Mouse (Mus musculus) CH12.LX (cell line): Measurements from ENCODE around the gene Astn2. TPM values are rescaled to one million over a fixed set of nuclear protein-coding genes. Genes with fewer than 3 reads are reported as not detected.

Experiments
- DNase-seq: peaks from one replicate; pipeline ENCODE4 v3.0.0-alpha.2; 2013; ENCODE audit errors: extremely low read depth
- H3K27ac ChIP-seq: 2 replicates; pipeline ENCODE4 v1.5.1; 2012; ENCODE audit warnings: low read depth, mild to moderate bottlenecking, control low read depth, moderate library complexity; ENCODE audit not compliant: insufficient read depth
- H3K27me3 ChIP-seq: replicated peaks from 2 replicates; pipeline ENCODE3; 2012; ENCODE audit warnings: inconsistent platforms
- H3K36me3 ChIP-seq, 2 experiments: replicated peaks in 1 of 2; 2 replicates each; pipeline versions ENCODE3 to v1.6.1; 2012; ENCODE audit warnings: inconsistent platforms in 1 of 2, low read length in 1 of 2, mild to moderate bottlenecking in 1 of 2, mixed read lengths in 1 of 2, moderate library complexity in 1 of 2; ENCODE audit not compliant: control insufficient read depth in 1 of 2, insufficient read depth in 1 of 2
- H3K4me1 ChIP-seq, 2 experiments: 2 replicates each; pipeline ENCODE4 v1.6.1; 2012; ENCODE audit warnings: inconsistent platforms in 1 of 2, moderate library complexity in 1 of 2; ENCODE audit not compliant: insufficient read depth in 2 of 2, control insufficient read depth in 1 of 2
- H3K4me2 ChIP-seq: 2 replicates; pipeline ENCODE4 v1.6.1; 2012; ENCODE audit warnings: low read depth, mild to moderate bottlenecking, control low read depth; ENCODE audit not compliant: poor library complexity, insufficient read depth, severe bottlenecking
- H3K4me3 ChIP-seq, 3 experiments: fragments of 150-350 bp in 1 of 3; sonication (generic) in 1 of 3; replicated peaks in 1 of 3; 2 replicates each; pipeline versions ENCODE3 to v1.5.1; 2011 to 2012; ENCODE audit warnings: low read depth in 2 of 3, low read length in 2 of 3, mild to moderate bottlenecking in 2 of 3, moderate library complexity in 2 of 3, control low read depth in 1 of 3, improper control_type of control experiment in 1 of 3, inconsistent platforms in 1 of 3, mixed read lengths in 1 of 3; ENCODE audit not compliant: poor library complexity in 1 of 3
- H3K79me2 ChIP-seq: replicated peaks from 2 replicates; pipeline ENCODE4 v1.6.1; 2012; ENCODE audit warnings: mild to moderate bottlenecking, moderate library complexity; ENCODE audit not compliant: control insufficient read depth, poor library complexity, insufficient read depth, severe bottlenecking; ENCODE audit errors: extremely low read depth
- H3K9ac ChIP-seq: 2 replicates; pipeline ENCODE4 v1.6.1; 2012; ENCODE audit warnings: low read depth, mild to moderate bottlenecking, control low read depth, moderate library complexity; ENCODE audit not compliant: insufficient read depth
- H3K9me3 ChIP-seq: replicated peaks from 2 replicates; pipeline ENCODE3; 2012; ENCODE audit warnings: low read length, inconsistent platforms, mixed read lengths
- CHD1 ChIP-seq: IDR thresholded peaks from 2 replicates; pipeline ENCODE4 v1.6.1; 2012; ENCODE audit warnings: low read depth, low read length, improper control_type of control experiment, inconsistent platforms
- CTCF ChIP-seq, 2 experiments: IDR thresholded peaks in 1 of 2; conservative IDR thresholded peaks in 1 of 2; 2 replicates each; pipeline ENCODE4 v1.5.1; 2011 to 2012; ENCODE audit warnings: low read depth in 2 of 2, low read length in 2 of 2, improper control_type of control experiment in 1 of 2, inconsistent platforms in 1 of 2, mild to moderate bottlenecking in 1 of 2, moderate library complexity in 1 of 2
- E2F4 ChIP-seq: IDR thresholded peaks from 2 replicates; pipeline ENCODE4 v1.6.1; 2011; ENCODE audit warnings: low read depth, low read length, improper control_type of control experiment; ENCODE audit not compliant: insufficient replicate concordance
- EP300 ChIP-seq: IDR thresholded peaks from 2 replicates; pipeline ENCODE4 v1.6.1; 2011; ENCODE audit warnings: low read length, improper control_type of control experiment
- ETS1 ChIP-seq: conservative IDR thresholded peaks from 2 replicates; pipeline ENCODE4 v1.6.1; 2012; ENCODE audit warnings: low read depth, mild to moderate bottlenecking, inconsistent platforms, low read length, improper control_type of control experiment, moderate library complexity
- GABPA ChIP-seq: IDR thresholded peaks from 2 replicates; pipeline ENCODE4 v1.6.1; 2012; ENCODE audit warnings: low read depth, low read length, improper control_type of control experiment, inconsistent platforms; ENCODE audit not compliant: insufficient replicate concordance
- IRF4 ChIP-seq: IDR thresholded peaks from 2 replicates; pipeline ENCODE4 v1.6.1; 2014; ENCODE audit warnings: low read depth, mild to moderate bottlenecking, inconsistent platforms, low read length, improper control_type of control experiment
- JUND ChIP-seq: conservative IDR thresholded peaks from 2 replicates; pipeline ENCODE4 v1.6.1; 2011; ENCODE audit warnings: low read depth, low read length, improper control_type of control experiment
- KAT2A ChIP-seq: IDR thresholded peaks from 2 replicates; pipeline ENCODE4 v1.6.1; 2012; ENCODE audit warnings: low read length, improper control_type of control experiment, inconsistent platforms; ENCODE audit not compliant: insufficient replicate concordance
- MEF2A ChIP-seq: IDR thresholded peaks from 2 replicates; pipeline ENCODE4 v1.6.1; 2014; ENCODE audit warnings: low read depth, mild to moderate bottlenecking, inconsistent platforms, low read length, improper control_type of control experiment, borderline replicate concordance
- MXI1 ChIP-seq: IDR thresholded peaks from 2 replicates; pipeline ENCODE4 v1.6.1; 2011; ENCODE audit warnings: mild to moderate bottlenecking, low read depth, low read length, improper control_type of control experiment
- NRF1 ChIP-seq: IDR thresholded peaks from 2 replicates; pipeline ENCODE4 v1.6.1; 2014; ENCODE audit warnings: low read depth, mild to moderate bottlenecking, inconsistent platforms, low read length, improper control_type of control experiment, moderate library complexity
- PAX5 ChIP-seq: IDR thresholded peaks from 2 replicates; pipeline ENCODE4 v1.6.1; 2012; ENCODE audit warnings: low read length, inconsistent platforms, mixed read lengths
- POLR2A ChIP-seq: IDR thresholded peaks from 2 replicates; pipeline ENCODE4 v1.6.1; 2011; ENCODE audit warnings: low read depth, mild to moderate bottlenecking, improper control_type of control experiment, low read length
- SIN3A ChIP-seq: IDR thresholded peaks from 2 replicates; pipeline ENCODE4 v1.6.1; 2012; ENCODE audit warnings: low read length, improper control_type of control experiment, inconsistent platforms
- SMC3 ChIP-seq: IDR thresholded peaks from 2 replicates; pipeline ENCODE4 v1.6.1; 2011; ENCODE audit warnings: low read depth, low read length, improper control_type of control experiment
- UBTF ChIP-seq: IDR thresholded peaks from 2 replicates; pipeline ENCODE4 v1.6.1; 2012; ENCODE audit warnings: low read depth, mild to moderate bottlenecking, inconsistent platforms, low read length, improper control_type of control experiment, moderate library complexity
- USF1 ChIP-seq: IDR thresholded peaks from 2 replicates; pipeline ENCODE4 v1.6.1; 2014; ENCODE audit warnings: low read depth, mild to moderate bottlenecking, inconsistent platforms, low read length, improper control_type of control experiment
- USF2 ChIP-seq: conservative IDR thresholded peaks from 2 replicates; pipeline ENCODE4 v1.6.1; 2011; ENCODE audit warnings: low read depth, low read length, improper control_type of control experiment
- ZKSCAN1 ChIP-seq: IDR thresholded peaks from 2 replicates; pipeline ENCODE4 v1.6.1; 2012; ENCODE audit warnings: low read depth, inconsistent platforms, low read length, improper control_type of control experiment, borderline replicate concordance
- ZNF384 ChIP-seq: IDR thresholded peaks from 2 replicates; pipeline ENCODE4 v1.6.1; 2012; ENCODE audit warnings: low read depth, low read length, improper control_type of control experiment, inconsistent platforms
- dilution Hi-C: fragments of 300-500 bp; cut with MboI; formaldehyde crosslinking; loops from 2 replicates; pipeline ENCODE4 v1.14.3; 2020; ENCODE audit warnings: low sequenced_read_pairs; ENCODE audit not compliant: extremely low pct_unique_long_range_greater_than_20kb, extremely low pct_ligation_motif_present
- in situ Hi-C: fragments of 300-500 bp; cut with MboI; formaldehyde crosslinking; loops from 3 replicates; pipeline ENCODE4 v1.14.3; 2019; ENCODE audit warnings: low sequenced_read_pairs, low pct_ligation_motif_present, low pct_unique_long_range_greater_than_20kb, mixed read lengths
- polyA plus RNA-seq: library from polyadenylated mRNA; unstranded; fragments of >175 nt; gene quantifications from 2 replicates; pipeline ENCODE4 v1.2.1, GENCODE M21; 2012; ENCODE audit warnings: low read depth; ENCODE audit not compliant: insufficient read length
- total RNA-seq, 2 experiments: library from RNA; depleted of rRNA; stranded (reverse); fragments of 300-350 nt in 1 of 2; fragments of >200 nt in 1 of 2; gene quantifications; 2 replicates each; pipeline ENCODE4 v1.2.3; 2012 to 2014

Astn2 gene
- total and polyA plus RNA-seq, 3 experiments, result not detected

DNA sequence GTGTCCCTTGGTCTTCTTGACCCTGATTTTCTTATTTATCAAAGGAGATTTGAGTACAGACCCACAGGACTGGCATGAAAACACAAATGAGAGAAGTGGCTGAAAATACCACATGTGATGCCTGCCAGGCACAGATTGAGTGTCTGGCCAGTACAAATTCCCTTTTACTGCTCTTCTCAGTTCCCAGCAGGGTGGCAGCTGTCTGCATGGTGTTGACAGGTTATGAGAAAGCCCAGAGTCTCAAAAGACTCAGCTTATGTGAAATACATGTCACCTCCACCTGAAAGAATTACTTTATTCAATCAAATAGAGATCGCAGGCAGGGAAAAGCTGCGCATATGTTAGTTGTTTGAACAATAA, 590.3 kb downstream of the Astn2 start:
- H3K4me1 ChIP-seq, result no peaks in the 10 kb centered on the region
- H3K9me3 ChIP-seq, result peaks cover 50% of the 10 kb centered on the region
- no peaks in the 10 kb centered on the region for H3K36me3 ChIP-seq
- DNase-seq, result no peak
- H3K27ac ChIP-seq, result no peak overlapping the region
- in situ Hi-C loops (no loop called here), dilution Hi-C loops (no loop called here)
- H3K4me3 ChIP-seq, result no peak overlapping the region
- no peaks in the 10 kb centered on the region for H3K79me2 ChIP-seq
- no peaks in the 10 kb centered on the region for H3K27me3 ChIP-seq
- H3K4me2 ChIP-seq, result no peak overlapping the region
- no peak overlapping the region for H3K9ac ChIP-seq
- no peak for TF ChIP-seq KAT2A
- no peak for TF ChIP-seq PAX5
- TF ChIP-seq MXI1, result no peak
- no peak for TF ChIP-seq SMC3
- no peak for TF ChIP-seq CTCF (conservative IDR thresholded peaks at IDR 0.05 in 1 of 2, IDR thresholded peaks at IDR 0.05 in 1 of 2; ENCODE audit: low read depth in 2 of 2, low read length in 2 of 2)
- no peak for TF ChIP-seq USF1
- TF ChIP-seq EP300, result no peak
- TF ChIP-seq NRF1, result no peak
- TF ChIP-seq JUND, result no peak
- no peak for TF ChIP-seq ZKSCAN1
- TF ChIP-seq POLR2A, result no peak
- no peak for TF ChIP-seq E2F4
- no peak for TF ChIP-seq IRF4
- TF ChIP-seq MEF2A, result no peak
- TF ChIP-seq ZNF384, result no peak
- no peak for TF ChIP-seq ETS1

DNA sequence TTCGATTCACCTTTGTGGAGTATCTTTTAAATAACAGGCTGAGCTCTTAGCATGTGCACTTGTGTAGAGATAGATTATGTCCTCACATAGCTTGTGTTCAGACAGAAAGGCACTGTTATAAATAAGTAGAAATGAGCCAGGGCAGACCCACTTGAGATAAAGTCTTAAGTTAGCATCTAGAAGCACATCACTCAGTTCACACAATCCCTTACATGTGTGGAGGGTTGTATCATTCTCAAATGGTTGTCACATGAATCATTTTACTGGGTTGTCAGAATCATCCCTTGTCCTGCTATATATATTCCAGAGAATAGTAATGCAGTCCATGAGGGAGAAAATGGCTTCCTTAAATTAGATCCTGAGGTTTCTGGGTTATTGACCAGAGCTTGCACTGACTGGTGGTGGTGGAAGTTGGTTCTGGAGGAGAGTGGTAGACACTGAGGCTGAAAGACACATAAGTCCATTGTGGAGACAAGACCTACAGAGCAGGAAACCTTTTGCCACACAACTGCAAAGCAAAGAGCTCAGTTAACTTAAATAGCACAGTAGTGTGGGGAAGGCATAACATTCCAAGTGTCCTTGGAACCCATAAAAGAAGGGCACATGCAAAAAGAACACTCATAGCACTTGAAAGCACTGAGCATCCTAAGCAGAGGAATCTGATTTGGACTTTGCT, 590.8 kb downstream of the Astn2 start:
- DNase-seq, result no peak
- Histone ChIP-seq H3K27ac (no peak overlapping the region), H3K9ac (no peak overlapping the region), H3K4me2 (no peak overlapping the region), H3K36me3 (no peaks in the 10 kb centered on the region), H3K9me3 (peaks cover 47% of the 10 kb centered on the region), H3K27me3 (no peaks in the 10 kb centered on the region), H3K4me1 (no peaks in the 10 kb centered on the region), H3K4me3 (no peak overlapping the region), H3K79me2 (no peaks in the 10 kb centered on the region)
- dilution Hi-C loops (no loop called here), in situ Hi-C loops (no loop called here)
- TF ChIP-seq CHD1, result no peak
- no peak for TF ChIP-seq UBTF
- TF ChIP-seq MXI1, result no peak
- TF ChIP-seq GABPA, result no peak
- no peak for TF ChIP-seq E2F4
- TF ChIP-seq ZKSCAN1, result no peak
- TF ChIP-seq SMC3, result no peak
- TF ChIP-seq SIN3A, result no peak
- TF ChIP-seq USF2, result no peak
- TF ChIP-seq POLR2A, result no peak
